Mouse (Mus musculus) kidney, postnatal 25 days (tissue): ENCODE measurements around the gene Tmem232.
"Not testable (repeated sequence)": the region's sequence is repeated elsewhere in the genome, so short reads cannot be mapped to it uniquely, and the experiment has no call there.

Experiments
- DNase-seq, 2 experiments: peaks; one replicate each; pipeline ENCODE4 v3.0.0; 2021; ENCODE audit warnings: mixed read lengths in 2 of 2

Gene Tmem232

DNA sequence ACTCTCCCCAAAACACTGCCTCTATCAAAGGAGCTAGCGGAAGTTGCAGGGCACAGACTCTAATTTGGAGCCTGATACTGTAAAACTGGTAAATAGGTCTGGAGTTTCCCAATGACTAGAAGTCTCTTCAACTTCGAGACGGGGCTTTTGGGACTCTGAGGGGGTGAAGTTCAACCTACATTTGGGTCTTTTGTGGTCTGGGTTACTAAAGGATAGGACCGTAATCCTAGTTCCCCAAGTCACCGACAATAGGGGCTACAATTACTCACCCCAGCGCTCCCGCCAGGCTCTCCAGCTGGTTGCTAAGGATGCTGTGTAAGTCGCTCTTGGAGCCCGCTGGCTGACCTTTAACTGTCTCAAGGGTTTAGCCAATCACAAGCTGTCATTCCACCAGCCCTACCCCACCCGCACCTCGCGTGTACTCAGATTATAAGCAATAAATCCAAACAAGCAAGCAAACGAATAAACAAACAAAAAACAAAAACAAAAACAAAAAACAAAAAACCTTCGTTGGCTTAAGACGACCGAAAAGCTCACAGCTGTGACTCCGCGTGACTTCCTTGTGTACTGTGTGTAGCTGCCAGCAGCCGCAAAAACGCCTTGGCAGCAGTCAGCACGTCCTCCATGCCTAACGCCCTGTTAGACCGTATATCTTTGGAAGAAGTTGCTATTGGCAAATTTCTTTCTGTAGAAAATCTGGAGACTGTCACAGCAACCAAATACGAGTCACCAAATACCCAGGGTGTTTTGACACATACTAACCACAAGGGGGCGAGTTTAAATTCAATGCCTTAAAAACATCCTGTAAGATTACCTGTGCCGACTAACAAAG lies at the start of gene Tmem232:
Gene Tmem232 (minus strand): TSS at position 342 of the 832 bp plus-strand sequence.
- peak; percentile 47 to 66 for DNase-seq

GRCm38 (mm10) chr17:65586892-65587291 lies 46.3 kb upstream of the Tmem232 start:
- DNase-seq, result no peak

DNA sequence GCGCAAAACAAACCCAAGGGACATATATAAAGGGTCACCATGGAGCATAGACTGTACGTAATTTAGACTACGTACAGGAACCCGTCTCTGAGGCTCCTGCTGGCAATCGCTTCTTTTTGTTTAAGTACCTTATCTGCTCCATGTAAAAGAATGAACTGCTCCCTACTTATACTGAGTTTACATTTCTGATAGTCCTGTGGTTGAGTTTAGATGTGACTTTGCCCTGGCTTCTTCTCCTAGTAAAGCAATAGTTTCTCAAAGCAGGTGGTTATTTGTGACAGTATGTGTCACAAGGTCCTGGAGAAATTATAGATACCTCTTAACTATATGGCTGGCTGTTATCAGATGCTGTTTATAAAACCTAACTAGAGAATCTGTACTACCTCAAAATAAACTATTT lies 40.9 kb upstream of the Tmem232 start:
- no peak for DNase-seq

GRCm38 (mm10) chr17:65579766-65580165 lies 39.2 kb upstream of the Tmem232 start:
- no peak for DNase-seq

DNA sequence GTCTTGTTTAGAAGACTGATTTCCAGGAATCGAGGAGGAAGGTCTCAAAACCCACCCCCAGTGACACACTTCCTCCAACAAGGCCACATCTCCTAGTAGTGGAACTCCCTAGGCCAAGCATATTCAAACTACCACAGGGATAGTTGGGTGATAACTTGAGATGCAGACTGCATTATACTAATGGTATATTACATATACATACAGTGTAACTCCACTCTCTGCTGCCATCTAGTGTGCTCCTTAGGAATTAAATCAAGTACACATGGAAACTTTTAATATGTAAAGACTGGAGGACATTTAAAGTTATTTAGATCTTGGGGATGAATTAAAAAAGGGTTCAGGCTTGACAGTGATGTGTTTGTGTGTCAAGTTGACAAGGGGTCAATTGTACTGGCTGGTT lies 34.8 kb upstream of the Tmem232 start:
- no peak for DNase-seq

DNA sequence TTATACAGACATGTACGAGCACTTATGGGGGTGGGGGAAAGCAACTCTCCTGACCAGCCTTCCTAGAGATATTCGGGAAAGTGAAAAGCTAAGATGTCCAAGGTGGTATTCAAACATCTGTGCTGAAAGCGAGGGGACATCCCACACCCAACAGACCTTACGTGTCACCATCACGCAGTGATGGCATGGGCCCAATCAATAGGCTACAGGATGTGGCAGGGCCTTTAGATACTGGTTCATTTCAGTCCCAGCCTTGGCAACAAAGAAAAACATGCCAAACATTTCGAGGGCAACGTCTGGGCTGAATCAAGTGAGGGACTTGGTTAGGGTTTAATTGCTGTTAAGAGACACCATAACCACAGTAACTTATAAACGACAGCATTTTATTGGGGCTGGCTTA lies 34.3 kb upstream of the Tmem232 start:
- DNase-seq, result no peak

DNA sequence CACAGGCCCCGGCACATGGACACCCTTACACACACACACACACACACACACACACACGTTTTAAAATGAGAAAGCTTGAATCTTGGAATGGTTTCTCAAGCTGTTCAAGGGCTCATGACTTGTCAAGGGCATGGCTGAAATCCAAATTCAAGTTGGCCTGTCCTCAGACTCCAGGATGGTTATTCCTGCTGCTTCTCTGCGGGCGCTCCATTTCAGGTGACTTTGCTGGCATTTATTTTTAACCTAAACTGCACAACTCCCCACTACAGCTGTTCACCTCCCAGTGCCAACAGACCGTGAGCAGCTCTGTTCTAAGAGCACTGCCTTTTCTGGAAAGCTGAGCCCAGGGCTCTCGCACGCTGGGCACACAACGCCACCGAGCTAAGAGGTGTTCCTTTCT lies 31.3 kb upstream of the Tmem232 start:
- DNase-seq, result peak in 1 of 2 experiments; percentile 13

GRCm38 (mm10) chr17:65571466-65571865 lies 30.9 kb upstream of the Tmem232 start:
- no peak for DNase-seq

DNA sequence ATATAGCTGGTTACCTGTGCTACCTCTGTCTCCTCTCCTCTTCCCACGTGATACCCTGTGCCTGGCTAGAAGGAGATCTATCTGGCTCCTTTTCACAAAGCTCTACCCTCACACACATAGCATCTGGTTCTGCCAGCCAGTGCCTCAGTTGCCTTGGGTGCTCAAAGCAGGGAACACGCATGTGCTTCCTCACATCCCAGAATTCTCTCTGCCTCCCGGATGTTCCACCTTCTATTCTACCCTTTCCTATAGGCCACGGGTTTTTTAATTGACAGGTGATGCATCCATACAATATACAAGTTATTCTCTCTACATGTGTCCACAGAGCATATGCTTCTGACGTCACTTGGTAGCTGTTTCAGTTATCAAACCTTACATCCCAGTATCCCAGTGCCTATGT lies 23.6 kb upstream of the Tmem232 start:
- DNase-seq, result no peak

GRCm38 (mm10) chr17:65563345-65563744 lies 22.8 kb upstream of the Tmem232 start:
- no peak for DNase-seq

- DNase-seq, result peak; percentile 54 to 85
Measured at GRCm38 (mm10) chr17:65562761-65563160, 22.2 kb upstream of the Tmem232 start.

- no peak for DNase-seq
Measured at GRCm38 (mm10) chr17:65561361-65562015, 20.9 kb upstream of the Tmem232 start.

- DNase-seq, result peak in 1 of 2 experiments; percentile 10
Measured at GRCm38 (mm10) chr17:65559273-65559672, 18.7 kb upstream of the Tmem232 start.

DNA sequence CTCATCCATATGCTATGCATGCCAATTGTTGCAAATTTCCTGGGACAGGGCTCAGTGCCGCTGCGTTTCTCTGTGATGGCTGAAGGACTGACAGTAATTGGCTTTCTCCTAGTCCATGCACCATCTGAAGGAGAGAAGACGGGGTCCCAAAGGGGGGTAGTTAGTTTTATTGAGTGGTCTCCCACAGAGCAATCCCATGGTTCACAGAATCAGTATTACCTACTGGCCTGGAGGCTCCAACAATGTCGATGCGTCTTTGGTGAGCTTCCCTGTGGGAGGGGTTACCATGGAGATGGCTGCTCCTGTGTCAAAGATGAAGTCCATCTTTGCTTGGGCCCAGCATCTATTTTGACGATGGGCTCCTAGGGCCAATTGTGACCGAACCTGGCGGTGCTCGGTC lies 18.2 kb upstream of the Tmem232 start:
- no peak for DNase-seq

DNA sequence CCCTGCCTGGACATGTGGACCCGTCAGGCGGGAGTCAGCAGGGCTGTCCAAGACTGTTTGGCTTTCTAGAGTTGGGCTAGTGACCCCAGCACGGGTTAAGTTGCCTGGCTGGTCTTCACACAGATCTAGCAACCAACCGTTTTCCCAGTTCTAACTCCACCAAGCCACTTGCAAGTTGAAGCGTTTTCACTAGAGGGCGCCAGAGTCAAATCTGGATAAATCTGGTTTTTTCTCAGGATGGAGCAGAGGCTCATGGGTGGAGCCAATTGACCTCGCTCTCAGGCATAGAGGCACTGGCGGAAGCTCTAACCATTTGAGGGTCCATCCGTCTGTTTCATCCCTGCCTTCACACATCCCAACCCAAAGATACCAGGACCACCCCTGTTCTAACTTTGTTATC lies 17.6 kb upstream of the Tmem232 start:
- peak; percentile 55 to 81 for DNase-seq

GRCm38 (mm10) chr17:65557212-65557611 lies 16.6 kb upstream of the Tmem232 start:
- DNase-seq, result no peak

GRCm38 (mm10) chr17:65556798-65557197 lies 16.2 kb upstream of the Tmem232 start:
- DNase-seq, result no peak

DNA sequence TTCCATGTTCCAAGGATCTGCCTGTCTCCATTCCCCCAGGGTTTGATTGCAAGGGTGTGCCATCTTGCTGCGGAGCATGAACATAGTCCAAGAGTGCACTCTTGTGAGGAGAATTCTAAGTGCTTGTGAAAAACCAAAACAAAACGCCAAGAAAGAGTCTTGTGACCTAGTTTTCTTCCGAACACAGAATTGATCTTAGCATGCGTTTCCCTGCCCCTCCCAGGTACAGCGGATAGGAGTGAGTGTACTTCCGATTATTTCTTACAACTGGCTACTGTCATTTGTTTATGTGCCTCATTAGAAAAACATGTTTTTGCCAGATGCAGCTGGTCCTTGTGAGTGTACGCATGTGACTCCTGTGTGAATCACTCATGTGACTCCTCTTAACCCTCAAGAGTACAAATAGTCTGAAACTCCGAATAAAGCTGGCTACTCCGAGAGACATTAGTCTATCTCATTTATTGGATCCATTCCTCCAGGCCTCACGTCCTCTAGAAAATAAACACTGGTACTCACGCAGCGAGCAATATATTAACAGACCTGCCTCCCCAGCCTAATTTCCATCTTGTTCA lies 11.9 kb upstream of the Tmem232 start:
- no peak for DNase-seq

DNA sequence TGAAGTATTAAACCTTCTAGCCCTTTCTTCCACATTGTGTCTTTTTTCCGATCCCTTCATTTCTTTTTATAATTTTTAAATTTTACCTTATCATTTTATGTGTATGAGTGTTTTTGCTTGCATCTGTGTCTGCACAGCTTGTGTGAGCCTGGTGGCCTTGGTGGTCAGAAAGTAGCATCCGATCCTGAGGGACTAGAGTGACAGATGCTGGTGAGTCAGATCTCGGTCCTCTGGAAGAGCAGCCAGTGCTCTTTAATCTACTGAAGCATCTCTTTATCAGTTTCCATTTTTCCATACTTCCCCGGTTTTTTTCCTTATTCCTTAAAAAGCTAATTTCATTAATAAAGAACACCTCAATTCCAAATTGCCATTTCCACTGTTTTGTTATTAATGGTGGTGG lies 9.8 kb upstream of the Tmem232 start:
- DNase-seq, result no peak

GRCm38 (mm10) chr17:65548698-65549365 lies 8.2 kb upstream of the Tmem232 start:
- DNase-seq, result peak in 1 of 2 experiments; percentile 44

DNA sequence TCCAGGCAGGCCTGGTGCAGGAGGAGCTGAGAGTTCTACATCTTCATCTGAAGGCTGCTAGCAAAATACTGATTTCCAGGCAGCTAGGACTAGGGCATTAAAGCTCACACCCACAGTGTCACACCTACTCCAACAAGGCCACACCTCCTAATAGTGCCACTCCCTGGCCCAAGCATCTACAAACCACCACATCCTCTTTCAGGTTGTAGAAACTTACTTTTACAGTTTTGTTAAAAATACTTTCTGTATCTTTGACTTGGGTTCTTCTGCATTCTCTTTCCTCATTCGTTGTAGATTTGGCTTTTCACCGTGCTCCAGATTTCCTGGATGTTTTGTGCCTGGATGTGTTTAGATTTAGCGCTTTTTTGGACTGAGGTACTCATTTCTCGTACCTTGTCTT lies 5.6 kb upstream of the Tmem232 start:
- not testable (repeated sequence) for DNase-seq

DNA sequence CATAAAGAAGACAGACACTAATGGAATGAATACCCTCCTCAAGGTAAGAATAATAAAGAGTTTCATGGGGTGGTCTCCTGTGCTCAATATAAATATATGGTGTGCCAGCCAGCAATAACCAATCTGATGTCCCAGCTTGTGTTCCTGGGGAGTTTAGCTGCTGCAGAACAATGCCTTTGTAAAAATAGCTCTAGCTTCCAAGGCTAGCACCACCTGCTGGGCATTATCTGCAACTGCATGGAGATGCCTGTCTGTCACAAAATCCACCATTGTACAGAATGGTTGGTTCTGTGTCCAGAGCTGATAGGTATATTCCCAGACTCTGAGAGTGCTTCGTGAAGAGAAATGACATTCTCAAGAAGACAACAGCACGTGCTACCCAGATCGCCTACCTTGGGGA lies 4.4 kb downstream of the Tmem232 start:
- peak; percentile 51 to 61 for DNase-seq

DNA sequence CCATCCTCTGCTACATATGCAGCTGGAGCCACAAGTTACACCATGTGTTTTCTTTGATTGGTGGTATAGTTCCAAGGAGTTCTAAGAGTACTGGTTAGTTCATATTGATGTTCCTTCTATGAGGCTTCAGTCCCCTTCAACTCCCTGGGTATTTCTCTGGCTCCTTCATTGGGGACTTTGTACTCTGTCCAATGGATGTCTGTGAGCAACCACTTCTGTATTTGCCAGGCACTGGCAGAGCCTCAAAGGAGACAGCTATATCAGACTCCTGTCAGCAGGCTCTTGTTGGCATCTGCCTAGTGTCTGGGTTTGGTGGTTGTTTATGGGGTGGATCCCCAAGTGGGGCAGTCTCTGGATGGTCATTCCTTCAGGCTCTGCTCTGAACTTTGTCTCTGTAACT lies 8.2 kb downstream of the Tmem232 start:
- not testable (repeated sequence) for DNase-seq
